Comparison of ENCODE assay signal across 18 mouse cellular contexts in the genomic region with DNA sequence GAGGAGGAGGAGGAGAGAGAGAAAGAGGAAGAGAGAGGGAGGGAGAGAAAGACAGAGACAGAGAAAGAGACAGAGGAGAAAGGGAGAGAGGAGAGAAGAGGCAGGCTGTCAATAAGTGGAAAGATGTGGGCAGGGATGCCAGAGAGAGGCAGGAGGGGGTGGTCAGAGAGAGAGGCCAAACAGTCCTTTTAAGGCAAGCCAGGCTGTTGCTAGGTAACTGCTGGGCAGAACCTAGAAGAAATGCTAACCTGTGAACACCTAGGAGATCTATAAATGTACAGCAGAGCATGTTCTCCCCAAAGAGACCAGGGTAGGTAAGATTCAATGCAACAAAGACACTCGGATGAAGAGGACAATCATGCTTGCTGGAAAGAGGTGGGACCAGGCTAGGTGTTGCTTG.
DNase-seq lines count a peak whose midpoint lies in the region; ATAC-seq and TF ChIP-seq lines count a peak whose summit lies in the region.
"Had no signal": no experiment of that assay in that cellular context is flagged by ENCODE, and none has a peak within 500 bp of the region (broad histone marks: within the 10 kb centered on the region; RNA-seq: fewer than 3 reads in every experiment).

No protein-coding gene starts in this region.

- no peaks in the 10 kb centered on the region for H3K27me3 ChIP-seq in neural tube, embryonic 15.5 days (replicated peaks)
- no peaks in the 10 kb centered on the region for H3K27me3 ChIP-seq in myocyte (ENCODE audit: control insufficient read depth, insufficient read depth, insufficient read length)
- H3K27me3 ChIP-seq: embryonic facial prominence, embryonic 12.5 days; forebrain, embryonic 13.5 days; intestine, embryonic 15.5 days; neural tube, embryonic 12.5 days had no signal

- no peaks in the 10 kb centered on the region for H3K79me2 ChIP-seq in myocyte (ENCODE audit: control insufficient read depth, insufficient read depth)

- H3K4me3 ChIP-seq in neural tube, embryonic 15.5 days (replicated peaks), result no peak overlapping the region
- H3K4me3 ChIP-seq in myocyte, result no peak overlapping the region
- H3K4me3 ChIP-seq: embryonic facial prominence, embryonic 12.5 days; erythroblast, embryonic 14.5 days; forebrain, embryonic 13.5 days; hindbrain, embryonic 10.5 days; intestine, embryonic 15.5 days; limb, embryonic 10.5 days; neural tube, embryonic 12.5 days had no signal

- intact Hi-C loops in left cerebral cortex, postnatal 10 days (cut with DNase I), result no loop called here

- H3K4me1 ChIP-seq in neural tube, embryonic 15.5 days, result peaks cover 6% of the 10 kb centered on the region; the same call in 1 of the 2 replicates
- H3K4me1 ChIP-seq: embryonic facial prominence, embryonic 12.5 days; forebrain, embryonic 13.5 days; hindbrain, embryonic 10.5 days; neural tube, embryonic 12.5 days had no signal

- no peak overlapping the region for H3K9ac ChIP-seq in neural tube, embryonic 15.5 days (replicated peaks)
- H3K9ac ChIP-seq: embryonic facial prominence, embryonic 12.5 days; forebrain, embryonic 13.5 days; intestine, embryonic 15.5 days; liver, postnatal 0 days; neural tube, embryonic 12.5 days had no signal

- no peaks in the 10 kb centered on the region for H3K9me3 ChIP-seq in neural tube, embryonic 15.5 days (replicated peaks)
- H3K9me3 ChIP-seq: embryonic facial prominence, embryonic 12.5 days; forebrain, embryonic 13.5 days; hindbrain, embryonic 10.5 days; intestine, embryonic 15.5 days; limb, embryonic 10.5 days; neural tube, embryonic 12.5 days had no signal

- H3K36me3 ChIP-seq in neural tube, embryonic 15.5 days, result no peaks in the 10 kb centered on the region
- H3K36me3 ChIP-seq in myocyte (ENCODE audit: control insufficient read depth, insufficient read depth), result no peaks in the 10 kb centered on the region
- H3K36me3 ChIP-seq: embryonic facial prominence, embryonic 12.5 days; hindbrain, embryonic 10.5 days; intestine, embryonic 15.5 days; limb, embryonic 10.5 days; neural tube, embryonic 12.5 days had no signal

- peak; percentile 53; the same call in 1 of the 2 replicates for ATAC-seq in neural tube, embryonic 15.5 days (ENCODE audit: low FRiP score)
- ATAC-seq: forebrain, embryonic 13.5 days; intestine, embryonic 15.5 days; liver, postnatal 0 days had no signal

- WGBS in neural tube, embryonic 15.5 days, result 69% methylated on average over 1 of the region's 1 CpGs

- H3K4me2 ChIP-seq in neural tube, embryonic 15.5 days, result no peak overlapping the region
- H3K4me2 ChIP-seq in myocyte (ENCODE audit: low read depth), result peak overlapping the region; percentile 28
- H3K4me2 ChIP-seq: embryonic facial prominence, embryonic 12.5 days; forebrain, embryonic 13.5 days; intestine, embryonic 15.5 days; neural tube, embryonic 12.5 days had no signal

- TF ChIP-seq POLR2A in myocyte (IDR thresholded peaks at IDR 0.05; ENCODE audit: insufficient read length, low read depth), result no peak

- H3K27ac ChIP-seq in neural tube, embryonic 15.5 days (replicated peaks), result no peak overlapping the region
- H3K27ac ChIP-seq: embryonic facial prominence, embryonic 12.5 days; forebrain, embryonic 13.5 days; hindbrain, embryonic 10.5 days; intestine, embryonic 15.5 days; limb, embryonic 10.5 days; neural tube, embryonic 12.5 days had no signal

- H3ac ChIP-seq in myocyte (ENCODE audit: control insufficient read depth, insufficient read length), result no peak overlapping the region

- peak; percentile 11 for DNase-seq in left cerebral cortex, adult 11 months (ENCODE audit: low spot score)
- DNase-seq in left cerebral cortex, postnatal 10 days (ENCODE audit: extremely low spot score in 1 of 2, low spot score in 2 of 2), result no peak
- DNase-seq in neural tube, embryonic 10.5 days (ENCODE audit: extremely low spot score, low spot score), result no peak
- DNase-seq in brain, adult 2 months (ENCODE audit: low read depth, low spot score), result peak; percentile 71
- DNase-seq in gastrocnemius, adult 18-20 months (ENCODE audit: low spot score), result no peak
- DNase-seq: cerebellum, adult 11 months; layer of hippocampus, postnatal 36 days; liver, postnatal 0 days; thymus, postnatal 25 days had no signal

TF ChIP-seq in myocyte, 11 proteins besides CTCF, POLR2A, EP300 and RAD21:
- TF ChIP-seq E2F4 (IDR thresholded peaks at IDR 0.05; ENCODE audit: insufficient read depth) (no peak), TCF12 (IDR thresholded peaks at IDR 0.05; ENCODE audit: insufficient read depth, poor library complexity, severe bottlenecking) (no peak), CEBPB (IDR thresholded peaks at IDR 0.05; ENCODE audit: insufficient read depth, poor library complexity, severe bottlenecking) (no peak), MYOG (IDR thresholded peaks at IDR 0.05; ENCODE audit: control insufficient read depth in 1 of 3, insufficient read depth in 1 of 3, insufficient read length in 2 of 3, low read depth in 2 of 3) (no peak)

Comparison
In these comparisons a context has a peak if more than half of its experiments do, and no peak if none do; other contexts are left out.
1. DNase-seq: peak in left cerebral cortex, adult 11 months (single experiment) and brain, adult 2 months (single experiment); none in left cerebral cortex, postnatal 10 days (0 of 2), neural tube, embryonic 10.5 days (single experiment) and gastrocnemius, adult 18-20 months (single experiment).